Mouse (Mus musculus) urinary bladder, postnatal 4 days (tissue): ENCODE data around the gene Psmg3.

Source experiments
- DNase-seq, 2 experiments: peaks; one replicate each; pipeline ENCODE4 v3.0.0; 2021 to 2022; ENCODE audit warnings: low spot score in 2 of 2

Psmg3 gene

DNA sequence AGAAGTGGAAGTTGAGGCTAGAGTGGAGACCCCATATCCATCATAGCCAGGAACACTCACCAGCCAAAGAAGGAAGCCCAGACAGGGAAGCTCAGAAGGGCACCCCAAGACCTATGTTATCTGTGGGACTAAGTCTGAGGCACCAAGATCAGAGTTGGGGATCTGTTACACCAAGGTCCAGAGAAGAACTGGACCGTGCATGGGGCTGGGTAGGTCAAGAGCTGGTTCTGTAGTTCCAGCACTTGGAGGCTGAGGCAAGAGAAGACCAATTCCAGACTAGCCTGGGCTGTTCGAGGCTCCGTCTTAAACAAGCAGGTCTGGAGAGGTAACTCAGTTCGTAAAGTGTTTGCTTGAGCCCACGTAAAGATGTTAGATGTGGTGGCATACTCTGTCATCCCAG lies 32.5 kb downstream of the Psmg3 start:
- no peak for DNase-seq

DNA sequence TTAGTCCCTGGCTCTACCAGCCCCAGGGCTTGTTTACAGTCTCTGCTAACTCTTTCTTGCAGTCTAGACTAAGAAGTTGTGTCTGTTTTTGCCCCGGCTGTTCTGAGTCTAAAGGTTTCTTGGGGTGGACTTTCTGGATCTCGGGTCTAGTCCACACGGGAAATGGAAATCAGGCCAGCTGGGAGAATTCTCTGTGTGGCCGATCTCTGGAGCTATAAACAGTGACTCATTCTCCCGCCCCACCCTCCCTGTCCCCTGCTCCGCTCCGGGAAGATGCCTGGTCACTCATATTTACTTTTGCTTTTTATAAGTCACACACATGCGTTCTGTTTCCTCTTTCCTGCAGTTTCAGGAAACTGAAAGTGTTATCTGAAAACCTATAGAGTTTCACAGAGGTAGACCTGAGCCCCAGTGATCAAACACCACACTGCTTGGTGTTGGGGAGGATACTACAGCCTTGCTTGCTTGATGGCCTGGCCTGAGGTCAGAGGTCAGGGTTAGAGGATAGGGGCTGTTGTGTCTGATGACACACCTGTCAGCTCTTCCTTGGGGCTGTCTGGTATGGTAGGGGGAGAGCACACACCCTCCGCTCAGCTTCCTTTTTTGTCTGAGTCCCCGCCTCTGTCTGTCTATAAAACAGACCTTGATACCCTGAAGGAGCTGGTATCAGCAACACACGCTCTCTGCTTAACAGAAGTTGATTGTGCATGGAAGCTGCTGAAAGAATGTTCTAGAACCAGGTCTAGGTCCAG lies 33.2 kb downstream of the Psmg3 start:
- DNase-seq = peak in 1 of 2 experiments; percentile 28

DNA sequence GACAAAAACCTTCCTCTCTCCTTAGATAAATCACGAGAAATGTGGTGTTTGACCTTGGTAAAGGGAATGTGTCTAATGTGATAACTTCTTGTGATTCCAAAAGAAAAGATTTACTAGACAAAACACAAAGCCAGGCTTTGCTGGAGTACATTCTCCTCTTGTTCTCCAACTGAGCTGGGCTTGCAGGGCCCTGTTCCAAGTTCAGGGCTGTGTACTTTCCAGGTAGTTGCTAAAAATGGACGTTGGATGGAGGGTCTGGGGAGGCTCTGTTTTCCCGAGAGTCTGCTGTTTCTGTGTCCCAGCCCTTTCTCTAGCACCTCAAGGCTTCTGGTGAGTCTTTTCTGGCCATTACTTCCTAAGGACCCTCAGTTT lies 33.7 kb downstream of the Psmg3 start:
- no peak for DNase-seq

DNA sequence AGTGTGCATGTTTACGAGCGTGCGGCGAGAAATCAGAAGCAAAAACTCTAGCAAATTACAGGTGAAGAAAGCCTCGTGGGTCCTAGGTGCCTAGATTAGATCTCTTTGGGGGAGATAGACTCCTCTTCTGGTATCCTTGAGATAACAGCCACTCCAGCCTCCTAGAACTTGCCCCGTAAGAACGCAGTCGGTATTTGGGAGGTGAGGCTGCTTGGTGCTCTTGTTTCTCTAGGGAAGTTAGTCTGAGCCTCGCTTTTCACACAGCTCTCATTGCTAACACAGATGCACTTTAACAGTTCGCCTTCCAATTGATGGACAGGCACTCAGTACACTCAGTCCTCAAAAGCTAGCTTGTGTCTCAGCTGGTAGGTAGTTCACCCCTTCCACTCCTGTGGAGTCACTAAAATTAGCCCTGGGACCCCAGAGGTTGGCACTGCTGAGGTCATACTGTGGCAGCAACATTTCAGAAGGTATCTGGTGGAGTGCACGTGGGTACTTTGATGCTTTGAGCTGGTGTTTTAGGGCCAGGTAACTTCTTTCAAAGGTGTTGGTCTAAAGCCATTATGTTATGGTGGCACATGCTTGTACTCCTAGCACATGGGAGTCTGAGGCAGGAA lies 34.4 kb downstream of the Psmg3 start:
- DNase-seq = peak in 1 of 2 experiments; percentile 16

DNA sequence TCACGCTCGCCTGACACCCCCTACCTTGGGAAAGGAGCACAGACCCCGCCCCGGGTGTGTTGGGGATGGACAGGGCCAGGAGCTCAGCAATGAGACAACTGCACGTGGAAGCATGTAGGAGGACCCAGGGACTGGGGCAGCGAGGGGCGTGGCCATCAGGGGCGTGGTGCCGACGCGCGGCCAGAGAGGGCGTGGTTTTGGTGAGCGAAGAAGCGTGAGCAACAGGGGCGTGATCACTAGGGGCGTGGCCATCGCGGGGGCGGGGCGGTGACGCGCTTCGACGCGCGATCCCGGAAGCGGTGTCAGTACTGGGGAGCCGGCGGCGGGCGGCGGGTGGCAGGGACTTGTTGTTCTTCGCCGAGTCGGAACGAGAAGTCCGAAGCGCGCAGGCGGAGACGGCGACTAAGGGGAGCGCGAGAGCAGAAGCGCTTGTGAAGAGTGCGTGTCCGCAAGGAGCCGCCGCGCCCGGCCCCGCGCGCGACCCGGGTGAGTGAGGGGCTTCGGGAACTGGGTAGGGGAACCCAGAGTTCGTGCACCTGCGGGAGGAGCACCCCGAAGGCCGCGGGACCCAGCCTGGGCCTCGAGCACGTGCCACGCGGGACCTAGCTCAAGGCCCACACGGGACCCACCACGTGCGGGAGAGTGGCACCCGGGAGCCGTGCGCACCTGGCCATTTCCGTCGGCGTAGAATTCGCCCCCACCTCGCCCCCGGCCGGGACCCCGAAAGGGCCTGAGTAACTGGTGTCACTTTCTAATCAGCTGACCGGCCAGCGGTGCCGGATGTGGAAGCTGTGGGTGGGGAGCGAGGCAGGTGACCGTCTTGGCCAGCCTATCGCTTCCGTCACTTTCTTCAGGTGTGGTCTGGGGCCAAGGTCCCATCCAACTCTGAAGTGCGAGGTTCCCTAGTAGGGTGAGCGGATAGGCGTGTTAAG lies 35.2 kb downstream of the Psmg3 start, which contains the start of gene Mafk:
Gene Mafk, plus strand, starts transcription at position 287 of the 932 bp plus-strand sequence.
- peak; percentile 97 to 99 for DNase-seq

DNA sequence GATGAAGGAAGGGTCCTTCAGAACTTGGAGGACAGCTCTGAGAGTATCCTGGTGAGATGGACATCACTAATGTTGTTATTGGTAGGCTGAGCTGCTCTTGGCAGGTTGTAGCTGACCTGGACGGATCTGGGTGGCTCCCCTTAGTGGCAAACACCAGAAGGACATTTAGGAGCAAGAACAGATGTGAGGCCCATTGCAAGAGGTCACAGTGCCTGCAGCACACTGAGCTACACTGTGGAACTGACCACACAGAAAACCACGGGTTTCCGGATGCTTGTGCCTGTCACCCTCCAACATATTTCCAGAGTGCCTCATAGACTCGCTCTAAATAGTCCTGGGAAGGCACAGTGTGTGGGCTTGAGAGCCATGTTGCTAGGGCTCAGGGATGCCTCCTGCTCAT lies 37.2 kb downstream of the Psmg3 start:
- DNase-seq = no peak

DNA sequence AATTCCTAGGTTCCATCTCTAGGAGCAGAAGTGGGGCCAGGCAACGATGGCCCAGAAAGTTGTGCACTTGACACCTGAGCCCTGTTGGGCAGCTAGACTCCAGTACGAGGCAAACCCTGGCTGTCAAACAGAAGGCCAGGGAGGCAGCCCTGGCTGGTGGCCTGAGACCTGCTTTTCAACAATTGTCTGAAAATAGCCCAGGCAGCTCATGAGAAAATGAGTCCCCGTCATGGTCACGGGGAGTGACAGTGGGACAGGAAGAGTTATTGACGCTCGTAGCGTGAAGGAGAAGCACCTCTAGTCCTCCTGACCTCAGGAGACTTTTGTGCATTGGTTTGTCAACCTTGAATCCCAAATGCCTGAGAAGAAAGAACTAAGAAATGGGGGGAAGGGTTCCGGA lies 45.3 kb downstream of the Psmg3 start:
- DNase-seq = no peak

DNA sequence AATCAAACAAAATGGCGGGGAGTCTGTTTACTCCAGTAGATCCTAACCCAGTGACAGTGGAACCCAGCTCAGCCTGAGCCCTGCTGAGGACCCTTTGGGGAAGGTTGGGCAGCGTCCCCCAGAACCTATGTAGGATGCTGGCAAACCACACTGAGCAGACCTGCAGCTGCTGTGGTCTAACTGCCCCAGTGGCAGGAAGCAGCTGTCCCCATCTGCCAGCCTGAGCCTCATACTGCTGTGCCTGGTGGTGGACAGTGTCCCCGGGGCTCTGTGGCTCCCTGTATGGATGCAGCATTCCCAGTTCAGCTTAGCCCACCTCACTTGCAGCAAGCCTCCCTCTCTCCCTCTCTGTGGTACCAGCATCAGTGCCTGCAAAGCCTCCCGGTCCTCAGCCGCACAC lies 49.7 kb downstream of the Psmg3 start:
- DNase-seq = no peak

DNA sequence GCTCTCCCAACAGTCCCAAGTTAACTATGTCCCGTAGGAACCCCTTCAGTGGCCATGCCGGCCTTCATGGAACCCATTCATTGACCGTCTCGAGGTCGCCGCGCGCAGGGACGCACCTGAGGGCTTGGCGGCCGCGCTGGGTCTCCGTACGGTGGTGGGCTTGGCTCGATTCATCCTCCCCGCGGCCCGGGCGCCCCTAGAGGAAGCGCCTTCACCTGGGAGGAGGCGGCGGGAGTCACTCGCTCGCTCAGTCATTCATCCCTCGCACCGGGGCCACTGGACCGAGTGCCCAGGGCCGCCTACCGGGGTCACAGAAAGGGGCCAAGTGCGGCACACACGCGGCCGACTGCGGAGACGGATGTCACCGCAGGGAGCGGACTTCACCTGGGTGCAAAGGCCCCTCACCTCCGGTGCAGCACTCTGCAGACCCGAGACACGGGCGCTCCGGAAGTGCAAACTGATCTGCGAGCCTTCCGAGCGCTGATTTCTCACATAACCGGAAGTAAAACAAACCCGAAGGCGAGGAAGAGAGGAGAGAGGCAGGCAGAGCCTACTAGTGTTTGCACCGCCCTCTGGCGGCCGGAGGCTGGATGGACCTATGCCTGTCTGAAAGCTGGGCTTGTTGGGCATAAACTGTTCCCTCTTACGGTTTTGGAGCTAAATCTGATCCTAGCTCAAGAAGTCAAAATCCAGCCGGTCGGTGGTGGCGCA lies 51.3 kb downstream of the Psmg3 start, which contains the start of gene Ints1:
Gene Ints1, minus strand, starts transcription at position 459 of the 711 bp plus-strand sequence.
- peak; percentile 88 to 96 for DNase-seq
